Mouse (Mus musculus) testis, adult 10 weeks (tissue): ENCODE measurements around the gene En2. TPM values are rescaled to one million over a fixed set of nuclear protein-coding genes. Genes with fewer than 3 reads are reported as not detected.

Experiments used
- polyA plus RNA-seq: library from polyadenylated mRNA; stranded (reverse); fragments of 350-450 nt; fragmentation: Illumina TruSeq; extraction: RNeasy Lipid Tissue Mini Kit (QIAGEN cat#74804); gene quantifications from one replicate; pipeline ENCODE4 v1.2.3, GENCODE M21; 2014; ENCODE audit warnings: low read depth, low replicate concordance

Gene En2
- polyA plus RNA-seq: 0.32 TPM

GRCm38 (mm10) chr5:28165358-28166255 is at the start of gene En2:
En2 (plus strand) TSS chr5:28165694.

Other genes starting within 250 kb of the En2 start
- gene Insig1, start 94.3 kb upstream of the En2 start, polyA plus RNA-seq: 18.1 TPM
- gene Cnpy1, start 80.1 kb downstream of the En2 start, polyA plus RNA-seq: not detected
- gene Rbm33, start 151.4 kb downstream of the En2 start, polyA plus RNA-seq: 43.6 TPM